Mouse (Mus musculus): ENCODE measurements around the gene Pdgfc.

Gene Pdgfc

DNA sequence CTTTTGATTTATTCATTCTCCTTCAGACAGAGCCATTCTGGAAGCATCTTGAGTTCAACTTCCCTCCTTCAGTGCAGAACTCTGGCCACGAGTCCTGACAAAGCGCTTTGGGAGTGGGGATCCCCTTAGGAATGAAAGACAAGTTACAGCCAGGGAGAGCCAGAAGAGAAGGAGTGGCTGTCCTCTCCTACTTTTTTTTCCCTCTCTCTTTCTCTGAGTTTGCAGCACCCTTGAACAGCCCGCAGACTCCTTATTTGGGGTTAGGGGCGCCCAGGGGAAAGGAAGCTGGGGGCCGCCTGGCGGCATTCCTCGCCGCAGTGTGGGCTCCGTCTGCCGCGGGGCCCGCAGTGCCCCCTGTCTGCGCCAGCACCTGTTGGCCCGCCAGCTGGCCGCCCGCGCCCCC lies at the start of gene Pdgfc:
TSS of gene Pdgfc (plus strand) at position 266 of the 403 bp plus-strand sequence.
- no peak for DNase-seq (ENCODE audit: low spot score)

DNA sequence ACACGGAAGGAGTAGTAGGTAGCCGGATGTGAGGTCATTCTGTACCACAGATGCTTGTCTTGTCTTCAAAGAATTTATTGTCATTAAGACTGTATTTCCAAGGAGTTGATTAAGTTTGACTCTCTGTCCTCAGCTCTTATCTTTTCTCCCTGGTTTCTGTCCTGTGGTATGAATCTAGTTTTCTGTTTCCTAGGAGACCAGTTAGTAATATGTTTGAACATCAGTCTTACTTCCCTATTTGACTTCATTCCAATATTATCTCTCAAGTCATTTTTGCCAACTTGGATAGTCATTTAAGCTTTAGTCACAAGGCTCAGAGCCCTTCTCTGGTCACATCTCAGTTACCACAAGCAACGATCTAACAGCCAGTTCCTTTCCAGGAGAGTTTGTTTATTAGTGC lies 27.0 kb upstream of the Pdgfc start:
- no peak for DNase-seq (ENCODE audit: low spot score)

DNA sequence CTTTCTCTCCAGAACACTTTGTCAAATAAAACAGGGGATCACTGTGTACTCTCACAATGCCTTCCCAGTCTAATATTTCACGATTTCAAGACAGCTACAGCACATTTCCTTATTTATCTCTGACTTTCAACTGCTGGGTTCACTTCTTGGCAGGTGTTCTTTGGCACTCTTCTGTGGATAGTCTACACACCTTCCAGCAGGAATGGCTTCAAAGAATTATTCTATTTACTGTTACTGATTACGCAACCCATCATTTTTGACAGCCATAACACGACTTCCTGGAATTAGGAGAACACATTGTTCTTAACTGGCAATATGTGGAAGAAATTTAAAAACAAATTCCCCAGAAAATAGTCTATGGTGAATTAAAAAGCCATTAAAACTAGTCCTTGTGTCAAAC lies 26.3 kb upstream of the Pdgfc start:
- DNase-seq (ENCODE audit: low spot score) = peak; percentile 2

DNA sequence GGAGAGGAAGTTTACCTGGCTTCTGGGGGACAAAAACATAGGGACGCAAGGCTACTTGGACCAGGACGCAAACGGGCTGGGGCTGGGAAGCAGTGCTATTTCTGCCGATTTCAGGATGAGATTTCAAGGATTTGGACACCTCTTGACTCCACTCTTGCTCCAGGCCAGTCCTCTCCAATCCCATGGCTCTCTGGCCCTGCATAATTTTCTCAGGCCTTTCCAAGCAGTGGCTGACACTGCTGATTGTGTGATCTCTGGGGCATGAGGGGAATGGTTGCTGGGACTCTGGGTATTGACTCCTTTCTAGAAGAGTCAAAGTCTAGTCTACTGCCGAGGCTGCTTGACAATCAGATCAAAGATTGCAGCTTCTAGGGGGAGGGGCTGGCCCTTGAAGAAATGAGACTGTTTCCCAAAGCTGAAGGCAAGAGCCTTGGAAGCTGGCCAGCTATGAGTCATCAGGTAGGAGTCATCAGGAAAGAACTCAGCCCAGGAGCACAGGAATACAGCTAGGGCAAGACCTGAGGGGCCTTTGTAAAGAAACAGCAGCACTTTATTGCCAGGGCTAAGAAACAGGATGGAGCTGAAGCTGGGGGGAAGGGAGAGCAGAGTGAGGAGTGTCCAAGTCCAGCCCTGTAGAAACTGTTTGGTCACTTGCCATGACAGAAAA lies 18.7 kb upstream of the Pdgfc start:
- peak; percentile 69 for DNase-seq (ENCODE audit: low spot score)

DNA sequence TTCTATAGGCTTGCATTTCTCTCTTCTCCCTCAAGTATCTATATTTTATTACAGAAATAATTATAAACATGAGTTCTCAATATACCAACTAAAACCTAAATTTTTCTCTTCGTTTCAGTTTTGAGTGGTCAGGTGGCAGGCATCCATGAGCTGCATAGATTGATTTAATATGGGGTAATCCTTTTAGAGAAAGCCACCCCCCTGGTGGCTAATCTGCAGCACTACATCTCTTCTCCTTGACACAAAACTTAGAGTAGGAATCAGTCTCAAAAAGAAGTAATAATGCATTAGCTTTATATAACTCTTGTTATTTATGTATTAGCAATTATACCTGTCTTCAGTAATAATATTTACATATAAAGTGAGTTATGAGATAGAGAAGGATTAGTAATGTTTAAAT lies 16.2 kb upstream of the Pdgfc start:
- DNase-seq (ENCODE audit: low spot score) = no peak

DNA sequence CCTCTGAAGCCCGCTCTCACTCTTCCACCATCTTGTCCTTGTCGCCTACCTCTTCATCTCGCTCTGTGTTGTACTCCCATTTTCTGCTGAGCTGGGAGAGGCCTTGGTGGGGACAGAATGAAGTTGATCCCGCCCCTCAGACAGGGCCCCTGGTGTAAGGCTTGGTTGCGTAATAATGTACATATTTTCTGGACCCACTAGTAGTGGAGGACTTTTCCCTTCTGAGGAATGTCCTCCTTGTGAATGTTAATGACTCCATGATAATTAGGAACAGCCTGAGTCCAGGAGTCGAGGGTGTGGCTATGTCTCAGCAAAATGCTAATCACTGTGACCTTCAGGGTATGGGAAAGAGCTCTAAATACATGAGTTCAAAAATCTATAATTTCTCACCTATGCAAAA lies 14.4 kb upstream of the Pdgfc start:
- no peak for DNase-seq (ENCODE audit: low spot score)

DNA sequence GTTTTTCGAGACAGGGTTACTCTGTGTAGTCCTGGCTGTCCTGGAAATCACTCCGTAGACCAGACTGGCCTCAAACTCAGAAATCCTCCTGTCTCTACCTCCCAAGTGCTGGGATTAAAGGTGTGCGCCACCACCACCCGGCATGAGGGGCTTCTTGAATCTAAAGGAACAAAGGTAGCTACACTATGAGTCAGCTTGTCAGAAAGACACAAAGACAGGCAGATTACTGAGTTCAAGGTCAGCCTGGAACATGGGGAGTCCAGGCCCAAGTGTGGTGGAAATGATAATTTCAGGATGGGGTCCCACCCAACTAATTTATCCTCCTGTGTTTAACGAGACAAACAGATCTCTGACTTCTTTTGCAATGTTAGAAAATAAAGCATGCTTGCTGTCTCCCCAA lies 13.9 kb upstream of the Pdgfc start:
- no peak for DNase-seq (ENCODE audit: low spot score)

DNA sequence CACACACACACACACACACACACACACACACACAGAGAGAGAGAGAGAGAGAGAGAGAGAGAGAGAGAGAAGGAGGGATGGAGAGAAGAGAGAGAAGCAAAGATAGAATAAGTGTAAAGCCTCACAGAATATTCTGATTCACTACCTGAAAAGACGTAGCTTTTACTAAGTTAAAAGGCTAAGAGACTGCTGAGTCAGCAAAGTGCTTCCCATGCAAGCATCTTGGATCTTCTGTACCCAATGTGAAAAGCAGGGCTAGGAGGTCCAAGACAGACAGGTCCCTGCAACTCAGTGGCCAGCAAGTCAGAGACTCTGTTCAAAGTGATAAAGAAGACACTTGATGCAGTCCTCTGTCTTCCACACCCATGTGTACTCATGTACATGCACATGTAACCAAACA lies 13.4 kb upstream of the Pdgfc start:
- no peak for DNase-seq (ENCODE audit: low spot score)

DNA sequence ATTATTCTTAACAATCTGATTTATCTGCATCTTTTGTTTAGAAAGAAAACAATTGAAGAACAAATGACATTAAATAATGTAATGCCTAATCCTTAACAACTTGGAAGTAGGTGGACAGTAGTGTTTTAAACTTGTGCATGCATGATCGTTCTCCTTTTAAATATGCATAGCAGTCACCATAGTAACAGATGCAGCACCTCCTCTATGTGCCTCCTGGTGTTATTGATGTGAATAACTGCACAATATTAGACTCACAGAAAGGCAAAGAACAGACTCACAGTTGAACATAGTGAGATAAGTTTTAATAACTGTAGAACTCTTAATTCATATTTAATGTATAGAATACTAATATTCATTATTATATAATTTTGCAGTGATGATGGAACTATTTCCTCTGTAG lies 12.6 kb upstream of the Pdgfc start:
- DNase-seq (ENCODE audit: low spot score) = no peak

DNA sequence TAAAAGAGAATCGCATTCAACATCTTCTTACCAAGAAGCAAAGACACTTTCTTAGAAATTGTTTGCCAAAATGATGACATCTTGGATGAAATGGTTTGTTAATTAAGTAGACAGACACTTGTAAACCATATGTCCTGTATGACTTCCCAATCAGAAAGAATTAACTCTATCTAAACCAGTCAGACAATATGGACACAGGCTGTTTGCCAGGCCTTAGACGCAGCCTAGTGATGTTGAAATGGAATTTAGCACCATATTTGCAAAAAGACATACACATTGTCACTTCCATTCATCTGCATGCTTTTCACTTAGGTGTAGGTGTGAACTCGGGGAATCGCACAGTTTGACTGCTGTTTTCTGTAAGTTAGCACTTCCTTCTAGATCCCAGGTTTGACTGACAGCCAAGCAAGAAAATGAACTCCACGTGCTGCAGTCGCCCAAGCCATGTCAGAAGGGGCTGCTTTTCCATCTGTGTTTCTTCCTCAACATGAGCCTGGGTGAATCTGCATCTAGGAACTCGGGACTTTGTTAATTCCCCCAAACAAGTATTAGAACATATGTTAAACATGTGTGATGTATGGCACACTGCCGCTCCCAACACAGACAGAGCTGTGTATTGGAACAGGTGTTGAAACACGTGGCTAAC lies 10.5 kb upstream of the Pdgfc start:
- no peak for DNase-seq (ENCODE audit: low spot score)

DNA sequence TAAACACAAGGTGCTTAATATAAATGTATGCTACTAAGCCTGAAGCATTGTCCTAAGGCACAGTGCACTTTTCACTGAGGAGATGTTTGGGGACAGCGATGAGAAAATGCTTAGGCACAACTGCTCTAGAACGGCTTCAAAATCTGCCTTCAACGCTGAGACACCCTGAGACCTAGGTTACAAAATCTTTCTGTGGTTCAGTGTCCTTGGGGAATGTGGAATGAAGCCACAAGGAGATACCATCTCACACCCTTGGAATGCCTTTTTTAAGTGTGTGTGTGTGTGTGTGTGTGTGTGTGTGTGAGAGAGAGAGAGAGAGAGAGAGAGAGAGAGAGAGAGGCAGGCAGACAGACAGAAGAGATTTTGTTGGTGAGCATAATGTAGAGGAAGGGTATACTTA lies 7.9 kb upstream of the Pdgfc start:
- no peak for DNase-seq (ENCODE audit: low spot score)

DNA sequence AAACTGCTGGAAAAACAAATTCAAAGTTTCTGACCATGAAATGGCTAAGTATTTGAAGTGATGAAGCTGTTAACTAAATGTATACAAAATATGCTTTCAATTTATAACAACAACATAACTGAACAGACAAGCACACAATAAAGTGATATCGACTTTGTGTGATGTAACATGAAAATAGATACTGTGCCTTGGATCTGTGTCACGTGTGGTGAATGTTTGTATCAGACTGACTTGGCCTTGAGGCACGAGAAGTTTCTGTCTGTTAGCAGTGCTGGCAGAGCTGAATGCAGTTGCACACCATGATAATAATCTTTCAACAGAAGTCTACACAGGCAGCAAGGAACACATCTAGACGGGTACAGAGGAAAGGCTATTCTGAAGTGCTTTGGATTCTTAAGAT lies 6.9 kb upstream of the Pdgfc start:
- DNase-seq (ENCODE audit: low spot score) = no peak

DNA sequence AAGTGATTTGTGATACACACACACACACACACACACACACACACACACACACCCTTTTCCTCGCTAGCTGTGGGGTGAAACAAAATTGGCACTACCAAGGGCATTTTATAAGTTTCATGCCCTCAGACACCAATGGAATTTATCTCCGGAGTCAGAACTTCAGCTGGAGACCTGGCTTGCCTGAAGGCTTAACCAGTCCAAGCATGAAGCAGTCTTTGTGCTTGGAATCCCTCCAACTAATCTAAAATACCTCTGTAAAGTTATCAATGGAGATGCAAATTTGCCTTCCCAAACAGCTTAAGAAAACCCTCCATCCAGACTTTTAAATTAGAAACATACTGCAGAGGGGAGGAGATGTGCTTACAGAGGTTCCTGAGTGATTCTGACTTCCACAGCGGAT lies 6.3 kb upstream of the Pdgfc start:
- no peak for DNase-seq (ENCODE audit: low spot score)

DNA sequence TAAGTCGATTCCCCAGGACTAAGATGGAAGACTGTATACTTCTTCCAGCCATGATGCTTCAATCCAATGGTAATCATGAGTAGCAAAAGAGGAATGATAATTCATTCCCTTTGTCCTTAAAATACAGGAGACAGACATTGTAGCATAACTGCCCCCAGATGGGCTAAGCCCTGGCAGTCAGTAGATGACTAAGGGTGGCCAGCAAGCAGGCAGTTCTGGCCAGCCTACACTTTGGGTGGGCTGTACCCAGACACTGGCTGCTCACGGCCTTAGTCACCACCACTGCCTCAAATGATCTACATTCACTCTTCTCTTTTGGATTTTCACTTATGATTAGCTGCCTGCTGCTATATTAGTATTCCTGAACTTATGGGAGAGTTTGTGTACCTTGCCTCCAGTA lies 5.9 kb upstream of the Pdgfc start:
- no peak for DNase-seq (ENCODE audit: low spot score)

DNA sequence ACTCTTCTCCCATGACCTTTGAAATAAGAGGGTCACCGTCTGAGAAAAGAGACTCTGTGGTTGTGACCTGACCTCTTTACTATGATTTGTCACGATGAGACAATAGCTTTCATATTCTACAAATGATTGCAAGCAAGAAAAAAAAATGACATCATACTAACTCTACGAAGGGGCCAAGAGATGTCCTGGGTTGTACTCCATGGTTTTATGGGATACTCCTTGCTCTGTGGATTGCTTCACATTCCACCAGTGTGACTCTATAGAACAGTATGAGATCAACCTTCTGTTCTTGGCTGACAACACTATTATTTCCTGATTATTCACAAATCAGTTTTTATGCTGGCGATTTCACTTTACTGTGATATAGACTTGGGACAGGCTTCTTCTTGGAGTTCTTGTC lies 4.2 kb upstream of the Pdgfc start:
- DNase-seq (ENCODE audit: low spot score) = no peak

DNA sequence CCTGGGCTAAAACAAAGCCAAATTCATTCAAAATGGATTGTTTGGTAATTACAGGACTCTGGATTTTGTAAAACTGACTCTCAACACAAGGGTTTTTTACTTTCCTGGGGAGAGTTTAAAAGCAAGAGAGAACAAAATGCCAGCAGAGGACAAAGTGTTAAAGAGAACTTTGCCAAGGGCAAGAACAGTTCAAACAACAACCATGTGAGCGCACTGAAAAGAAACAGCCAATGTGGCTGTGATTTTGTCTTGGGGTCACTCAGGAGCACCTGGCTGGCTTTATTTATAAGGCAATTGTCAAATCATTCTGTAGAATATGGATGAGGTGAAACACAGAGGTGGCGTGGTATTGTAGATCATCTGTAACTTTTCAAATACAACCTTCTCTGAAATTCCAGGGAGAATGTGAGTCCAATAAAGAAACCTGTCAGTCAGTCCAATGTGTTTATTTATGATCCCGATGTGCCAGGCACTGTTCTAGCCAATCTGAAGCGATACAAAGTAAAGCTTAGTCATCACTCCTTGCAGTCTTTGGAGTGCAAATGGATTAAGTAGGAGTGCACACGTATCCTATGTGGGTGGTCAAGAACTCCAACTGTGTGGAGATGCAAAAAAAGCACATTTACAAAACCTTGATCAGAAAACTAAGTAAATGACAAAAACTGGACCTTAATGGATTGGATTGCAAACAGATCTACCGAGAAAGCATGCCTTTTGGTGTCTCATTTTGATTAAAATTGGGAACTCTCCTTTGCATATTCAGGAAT lies 1.7 kb upstream of the Pdgfc start:
- DNase-seq (ENCODE audit: low spot score) = no peak

DNA sequence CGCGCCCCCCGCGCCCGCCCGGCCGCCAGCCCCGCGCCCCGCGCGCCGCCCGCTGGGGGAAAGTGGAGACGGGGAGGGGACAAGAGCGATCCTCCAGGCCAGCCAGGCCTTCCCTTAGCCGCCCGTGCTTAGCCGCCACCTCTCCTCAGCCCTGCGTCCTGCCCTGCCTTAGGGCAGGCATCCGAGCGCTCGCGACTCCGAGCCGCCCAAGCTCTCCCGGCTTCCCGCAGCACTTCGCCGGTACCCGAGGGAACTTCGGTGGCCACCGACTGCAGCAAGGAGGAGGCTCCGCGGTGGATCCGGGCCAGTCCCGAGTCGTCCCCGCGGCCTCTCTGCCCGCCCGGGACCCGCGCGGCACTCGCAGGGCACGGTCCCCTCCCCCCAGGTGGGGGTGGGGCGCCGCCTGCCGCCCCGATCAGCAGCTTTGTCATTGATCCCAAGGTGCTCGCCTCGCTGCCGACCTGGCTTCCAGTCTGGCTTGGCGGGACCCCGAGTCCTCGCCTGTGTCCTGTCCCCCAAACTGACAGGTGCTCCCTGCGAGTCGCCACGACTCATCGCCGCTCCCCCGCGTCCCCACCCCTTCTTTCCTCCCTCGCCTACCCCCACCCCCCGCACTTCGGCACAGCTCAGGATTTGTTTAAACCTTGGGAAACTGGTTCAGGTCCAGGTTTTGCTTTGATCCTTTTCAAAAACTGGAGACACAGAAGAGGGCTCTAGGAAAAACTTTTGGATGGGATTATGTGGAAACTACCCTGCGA lies 517 bp downstream of the Pdgfc start:
- DNase-seq (ENCODE audit: low spot score) = no peak

DNA sequence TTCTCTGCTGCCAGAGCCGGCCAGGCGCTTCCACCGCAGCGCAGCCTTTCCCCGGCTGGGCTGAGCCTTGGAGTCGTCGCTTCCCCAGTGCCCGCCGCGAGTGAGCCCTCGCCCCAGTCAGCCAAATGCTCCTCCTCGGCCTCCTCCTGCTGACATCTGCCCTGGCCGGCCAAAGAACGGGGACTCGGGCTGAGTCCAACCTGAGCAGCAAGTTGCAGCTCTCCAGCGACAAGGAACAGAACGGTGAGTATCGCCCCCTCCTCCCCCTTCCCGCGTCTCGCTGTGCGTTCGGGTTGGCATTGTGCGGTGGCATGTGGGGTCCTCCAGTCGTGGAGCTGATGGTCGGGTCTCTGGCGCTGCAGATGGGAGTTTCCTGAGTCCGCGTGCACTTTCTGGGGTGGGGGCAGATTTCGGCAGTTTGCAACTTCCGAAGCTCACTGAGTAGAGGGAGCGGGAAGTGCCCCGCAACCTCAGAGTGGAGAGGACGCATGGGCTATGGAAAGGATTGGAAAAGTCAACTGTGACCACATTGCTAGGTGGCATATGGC lies 1.2 kb downstream of the Pdgfc start:
- no peak for DNase-seq (ENCODE audit: low spot score)

DNA sequence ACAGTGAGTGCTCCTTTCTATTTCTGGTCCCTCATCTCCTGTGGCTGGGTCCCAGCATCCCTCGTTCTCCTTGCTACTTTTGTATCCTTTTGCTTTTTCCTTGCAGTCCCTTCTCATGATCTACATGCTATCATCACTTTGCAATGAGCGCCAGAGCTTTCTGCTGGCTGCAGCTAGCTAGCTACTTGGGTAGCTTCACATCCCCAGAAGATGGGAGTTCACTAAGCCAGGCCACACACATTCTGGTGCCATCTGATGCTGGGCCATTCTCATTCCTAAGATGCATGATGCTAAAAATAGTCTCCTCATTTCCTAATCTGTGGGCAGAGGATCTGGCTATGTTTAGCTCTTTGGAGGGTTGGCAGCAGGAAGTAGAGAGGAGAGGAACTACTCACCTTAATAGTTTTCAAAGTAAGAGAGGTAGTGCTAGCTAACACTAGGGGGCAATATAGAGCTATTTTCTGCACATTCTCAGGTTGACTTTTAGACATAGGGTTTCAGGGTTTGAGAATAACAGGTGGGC lies 3.0 kb downstream of the Pdgfc start:
- DNase-seq (ENCODE audit: low spot score) = peak; percentile 51

DNA sequence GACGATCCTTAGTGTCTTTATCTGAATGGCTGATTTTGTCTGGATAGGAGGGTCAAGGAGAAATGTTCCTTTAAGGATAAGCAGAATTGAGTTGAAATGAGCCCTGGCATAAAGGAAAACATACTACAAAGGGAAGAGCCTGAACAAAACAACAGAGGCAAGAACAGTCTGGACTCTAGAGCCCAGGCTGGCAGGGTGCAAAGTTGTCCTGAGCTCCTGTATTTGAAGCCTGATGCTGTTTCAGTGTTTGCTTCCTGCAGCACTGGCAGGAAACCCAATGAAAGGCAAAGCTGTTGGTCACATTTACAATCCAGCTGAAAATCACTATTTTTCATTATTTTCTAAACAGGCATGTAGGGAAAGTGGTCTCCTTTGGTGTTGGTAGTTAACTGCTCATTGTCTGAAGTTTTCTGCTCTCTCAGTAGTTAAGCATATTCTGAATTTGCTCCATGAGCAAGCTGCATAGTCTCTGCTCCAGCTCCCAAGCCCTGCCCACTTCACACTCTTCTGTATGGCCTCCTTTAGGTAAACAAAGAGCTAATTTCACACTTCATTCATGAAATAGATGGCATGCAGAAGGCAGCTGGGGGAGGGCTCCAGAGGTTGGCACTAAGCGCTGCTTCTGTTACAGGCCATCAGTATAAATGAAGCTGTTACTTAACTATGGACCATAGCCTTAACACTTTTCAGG lies 8.6 kb downstream of the Pdgfc start:
- no peak for DNase-seq (ENCODE audit: low spot score)

DNA sequence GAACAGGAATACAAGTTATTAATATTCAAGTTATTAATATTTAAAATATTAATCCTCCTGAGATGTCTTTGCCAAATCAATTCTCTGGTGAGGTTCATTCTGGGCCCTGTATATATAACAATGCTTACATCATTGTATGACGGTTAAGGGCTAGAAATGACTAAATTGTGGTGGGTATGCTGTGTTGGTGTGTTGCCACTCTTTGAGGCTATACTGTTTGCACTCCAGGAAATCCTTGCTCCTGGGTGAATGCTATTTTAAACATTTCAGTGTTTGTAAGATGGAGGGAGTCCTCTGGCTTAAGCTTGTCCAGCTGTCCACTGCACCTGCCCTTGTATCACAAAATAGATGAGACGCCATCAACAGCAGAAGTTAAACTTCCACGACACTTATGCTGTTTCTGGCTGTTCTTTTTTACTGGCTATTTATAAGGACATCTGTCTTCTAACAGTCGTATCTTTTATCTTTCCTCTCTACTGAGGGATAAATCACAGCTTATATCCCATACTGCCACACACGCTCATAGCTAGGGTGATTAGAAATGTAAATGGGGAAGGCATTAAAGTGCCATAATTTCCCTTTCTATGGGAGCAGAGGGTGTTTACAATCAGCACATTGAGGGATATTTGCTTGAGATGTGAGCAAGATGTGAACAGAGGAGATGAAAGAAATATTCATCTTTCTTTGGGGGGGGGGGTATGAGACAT lies 9.3 kb downstream of the Pdgfc start:
- DNase-seq (ENCODE audit: low spot score) = no peak

All from lung, postnatal 25 days (tissue).